Mouse (Mus musculus): ENCODE measurements at regions not wholly inside any gene's neighbourhood (a gene's known extent, or its start where the extent isn't known, plus 50 kb on each side); places are given as distances from the start of the nearest gene placed in this dataset.
A peak's percentile ranks its signal among the peaks of the same experiment; 100 is the strongest.

DNA sequence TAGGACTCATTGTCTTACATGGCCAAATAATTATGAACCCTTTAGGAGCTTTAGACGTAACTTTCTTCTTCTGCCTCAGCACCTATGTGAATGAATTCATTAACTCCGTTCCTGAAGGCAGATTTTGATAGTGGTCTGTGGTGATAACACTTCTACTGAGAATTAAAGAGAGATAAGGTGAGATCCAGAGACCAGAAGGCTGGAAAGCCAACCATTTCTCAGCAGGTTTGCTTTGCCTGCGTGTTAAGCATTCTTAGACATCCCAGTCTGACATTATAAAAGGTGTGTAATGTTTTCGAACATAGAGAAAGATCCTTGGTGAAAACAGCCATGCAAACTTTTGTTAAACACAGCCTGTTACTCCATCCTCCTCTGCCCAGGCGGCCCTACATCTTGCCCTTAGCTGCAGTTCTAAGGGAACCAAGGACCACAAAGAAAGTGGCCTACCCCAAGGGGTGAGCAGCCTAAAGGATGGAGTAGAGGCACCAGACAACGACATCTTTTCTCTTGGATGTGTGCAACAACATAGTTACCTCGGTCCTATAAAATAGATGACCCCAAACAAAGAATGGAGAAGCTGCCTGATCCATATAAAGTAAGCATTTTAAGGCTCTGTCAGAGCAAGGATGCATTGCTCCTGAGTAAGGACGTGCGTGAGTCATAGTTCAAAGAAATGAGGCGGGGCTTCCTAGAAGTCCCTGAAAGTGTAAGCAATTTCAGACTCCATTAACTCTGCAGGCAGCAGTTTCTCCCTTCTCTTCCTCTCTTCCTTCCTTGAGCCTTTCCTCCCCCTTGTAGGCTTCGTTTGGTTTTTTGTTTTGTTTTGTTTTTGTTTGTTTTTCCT lies 55.1 kb upstream of the Xpr1 start:
- no peak for DNase-seq (ENCODE audit: low spot score)

DNA sequence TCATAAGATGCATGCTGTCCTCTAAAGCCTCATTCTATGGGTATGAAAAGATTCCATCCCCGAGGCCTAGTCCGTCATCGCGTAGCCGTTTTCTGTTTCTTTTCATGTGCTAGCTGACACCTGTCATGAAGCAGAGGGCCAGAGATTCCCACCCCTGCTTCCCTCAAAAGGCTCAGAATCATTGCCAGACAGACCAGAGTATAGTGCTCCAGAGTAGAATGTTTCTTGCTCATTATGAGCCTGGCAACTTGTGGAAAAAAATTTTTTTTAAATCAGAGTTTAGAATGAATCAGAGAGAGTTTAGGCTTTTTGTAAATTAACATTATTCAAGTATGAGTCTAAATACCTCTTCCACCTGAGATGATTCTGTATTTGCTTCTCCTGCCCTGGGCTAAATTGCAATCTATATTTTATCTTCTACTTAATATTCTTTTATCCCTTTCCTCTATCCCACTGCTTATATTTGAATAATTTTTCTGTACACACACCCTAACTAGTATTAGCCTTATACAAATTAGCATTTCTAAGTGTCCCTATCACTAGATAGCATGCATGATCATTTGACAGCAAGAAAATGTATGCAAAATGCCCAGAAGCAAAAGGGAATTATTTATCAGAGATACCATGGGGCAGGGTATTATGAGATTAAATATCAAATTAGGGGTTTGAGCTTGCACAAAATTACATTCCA lies 55.9 kb upstream of the Xpr1 start:
- no peak for DNase-seq (ENCODE audit: low spot score)

DNA sequence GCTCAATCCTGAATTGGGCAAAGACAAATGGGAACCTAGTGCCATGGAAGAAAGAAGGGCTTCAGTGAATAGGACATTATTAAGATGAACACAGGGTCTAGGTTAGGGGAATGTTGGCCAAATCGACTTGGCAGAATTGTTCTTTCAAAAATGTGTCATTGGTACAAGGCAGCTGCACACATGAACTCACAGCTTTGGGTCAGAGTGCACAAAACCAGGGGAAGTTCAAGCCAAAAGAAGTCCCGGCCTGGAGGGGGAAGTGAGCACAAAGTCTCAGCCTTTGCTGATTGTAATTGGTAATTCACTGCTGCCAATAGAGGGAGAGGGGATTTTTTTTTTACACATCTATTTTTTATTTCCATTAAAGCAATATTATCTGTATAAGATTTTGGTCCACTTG lies 57.8 kb upstream of the Xpr1 start:
- DNase-seq (ENCODE audit: low spot score): peak; percentile 59

DNA sequence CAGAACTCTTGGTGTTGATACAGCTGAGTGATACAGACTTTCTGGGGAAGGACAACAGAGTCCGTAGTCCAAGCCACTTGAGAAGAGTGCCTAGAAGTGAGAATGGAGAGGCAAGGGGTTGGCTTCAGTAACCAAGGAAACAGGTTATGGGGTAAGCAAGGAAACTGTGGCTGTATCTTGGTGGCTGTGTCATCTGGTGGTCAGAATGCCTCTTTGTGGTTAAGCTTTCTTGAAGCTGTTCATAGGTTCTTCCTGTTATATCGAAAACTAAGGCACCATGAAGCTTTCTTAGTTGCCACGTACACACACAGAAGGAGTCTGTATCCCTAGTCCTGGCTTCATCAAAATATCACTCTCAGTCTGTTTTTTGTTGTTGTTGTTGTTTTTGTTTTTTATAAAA lies 59.0 kb upstream of the Xpr1 start:
- DNase-seq (ENCODE audit: low spot score): no peak

DNA sequence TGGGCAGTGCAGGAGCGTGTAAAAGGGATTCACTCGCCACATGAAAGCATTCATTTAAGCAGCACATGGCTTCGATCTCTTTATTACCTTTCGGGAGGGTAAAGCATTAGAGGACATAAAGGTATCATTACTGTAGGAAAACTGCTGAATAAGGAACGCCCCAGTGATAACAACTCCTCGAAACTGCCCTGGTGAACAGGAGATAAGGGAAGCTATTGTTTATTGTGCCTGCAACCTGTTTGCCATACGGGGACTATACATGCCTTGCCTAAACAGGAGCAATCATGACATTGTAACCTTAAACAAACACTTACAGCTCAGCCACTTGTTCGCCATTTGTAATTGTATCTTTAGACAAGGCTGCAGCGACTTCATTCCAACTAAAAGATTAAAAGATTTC lies 64.9 kb upstream of the Xpr1 start:
- DNase-seq (ENCODE audit: low spot score): no peak

DNA sequence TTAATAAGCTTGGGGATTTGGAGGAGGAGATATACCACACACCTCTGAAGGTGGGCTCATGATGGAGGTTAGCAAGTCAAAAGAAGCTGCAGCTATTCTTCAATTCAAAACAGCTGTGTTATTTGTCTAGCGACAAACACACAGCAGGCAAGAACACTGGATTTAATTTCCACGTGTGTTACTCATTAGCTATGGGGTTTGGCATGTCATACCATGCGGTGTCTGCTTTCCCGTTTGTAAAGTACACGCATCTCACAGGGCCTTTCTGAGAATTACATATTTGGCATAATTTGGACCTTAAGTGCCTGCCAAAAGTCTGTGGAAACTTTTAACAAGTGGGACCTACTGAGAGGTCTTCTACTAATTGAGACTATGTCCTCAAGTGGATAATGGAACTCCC lies 65.5 kb upstream of the Xpr1 start:
- DNase-seq (ENCODE audit: low spot score): no peak

DNA sequence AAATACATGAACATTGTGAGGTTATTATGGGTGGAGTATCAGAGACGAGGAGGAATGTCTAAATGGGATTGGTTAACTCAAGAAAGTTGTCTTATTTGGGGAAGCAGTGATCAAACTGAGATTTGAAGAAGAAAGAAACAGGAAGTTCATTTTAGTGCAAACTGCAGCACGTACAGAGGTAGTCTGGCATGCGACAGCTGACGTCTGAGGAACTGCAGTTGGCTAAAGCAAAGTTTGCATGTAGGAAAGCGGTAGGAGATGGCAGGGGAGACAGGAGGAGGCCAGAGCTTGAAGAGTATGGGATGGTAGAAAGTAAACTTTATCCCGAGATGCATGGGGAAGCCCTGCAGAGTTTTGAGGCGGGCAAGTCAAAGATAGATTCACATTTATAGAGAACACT lies 66.5 kb upstream of the Xpr1 start:
- no peak for DNase-seq (ENCODE audit: low spot score)

DNA sequence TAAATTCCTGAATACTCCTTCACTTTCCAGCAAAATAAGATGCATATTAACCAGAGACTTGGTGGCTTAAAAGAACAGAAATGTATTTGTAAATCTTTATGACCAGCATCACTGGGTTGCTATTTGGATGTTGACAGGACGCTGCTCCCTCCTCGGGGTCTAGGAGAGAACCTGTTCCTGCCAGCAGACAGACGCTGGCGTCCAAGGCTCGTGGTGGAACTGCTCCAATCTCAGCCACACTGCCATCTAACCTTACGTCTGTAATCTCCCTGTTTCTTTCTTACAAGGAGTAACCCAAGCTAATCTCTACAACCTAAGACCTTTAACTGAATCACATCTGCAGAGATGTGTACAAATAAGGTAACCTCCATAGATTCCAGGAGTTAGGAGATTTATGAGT lies 70.1 kb upstream of the Acbd6 start:
- no peak for DNase-seq (ENCODE audit: low spot score)

DNA sequence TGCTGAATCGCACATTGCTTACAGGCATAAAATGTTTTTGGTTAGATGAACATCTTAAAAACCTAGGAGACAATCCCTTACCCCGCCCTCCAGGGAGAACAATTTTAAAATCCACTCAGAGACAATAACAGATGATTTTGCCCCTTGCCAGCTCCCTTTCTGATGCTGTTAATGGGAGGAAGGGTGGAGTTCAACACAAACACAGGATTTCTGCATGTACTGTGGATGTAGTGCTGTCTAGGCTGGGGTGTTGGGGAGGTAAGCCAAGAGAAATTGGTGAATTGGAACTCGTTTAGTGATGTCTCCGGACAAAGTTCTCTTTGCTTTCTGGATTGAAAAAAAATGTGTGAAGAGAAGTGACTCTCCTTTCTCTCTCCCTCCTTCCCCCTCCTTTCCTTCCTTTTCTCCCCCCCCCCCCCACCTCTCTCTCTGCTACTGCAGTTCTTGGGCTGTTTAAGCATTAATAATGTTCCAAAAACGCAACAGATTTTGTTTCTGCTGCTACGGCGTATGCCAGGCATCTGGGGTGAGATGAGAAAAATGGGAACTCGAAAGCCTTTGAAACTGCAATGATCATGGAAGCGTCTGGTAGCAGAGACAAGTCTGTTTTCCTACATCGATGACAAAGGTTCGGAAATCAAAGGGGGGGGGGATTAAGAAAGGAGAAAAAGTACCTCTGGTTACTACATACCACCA lies 68.8 kb upstream of the Acbd6 start:
- no peak for DNase-seq (ENCODE audit: low spot score)

DNA sequence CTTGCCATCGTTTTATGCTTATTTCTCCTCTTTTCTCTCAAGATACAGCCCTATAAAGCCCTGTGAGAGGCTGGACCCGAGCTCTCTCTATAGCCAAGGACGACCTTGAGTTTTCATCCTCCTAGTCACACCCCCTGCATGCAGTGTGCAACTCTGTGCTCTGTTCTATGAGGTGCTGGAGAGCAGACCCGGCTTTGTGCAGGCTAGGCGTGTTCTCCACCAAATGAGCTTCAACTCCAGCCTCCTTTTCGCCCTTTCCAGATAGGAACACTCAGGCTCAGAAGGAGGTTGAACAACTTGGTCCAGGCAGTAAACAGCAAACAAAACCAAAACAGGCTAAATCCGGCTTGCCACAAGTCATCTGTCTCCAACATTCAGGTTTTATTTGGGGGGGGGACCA lies 67.8 kb upstream of the Acbd6 start:
- DNase-seq (ENCODE audit: low spot score): no peak

DNA sequence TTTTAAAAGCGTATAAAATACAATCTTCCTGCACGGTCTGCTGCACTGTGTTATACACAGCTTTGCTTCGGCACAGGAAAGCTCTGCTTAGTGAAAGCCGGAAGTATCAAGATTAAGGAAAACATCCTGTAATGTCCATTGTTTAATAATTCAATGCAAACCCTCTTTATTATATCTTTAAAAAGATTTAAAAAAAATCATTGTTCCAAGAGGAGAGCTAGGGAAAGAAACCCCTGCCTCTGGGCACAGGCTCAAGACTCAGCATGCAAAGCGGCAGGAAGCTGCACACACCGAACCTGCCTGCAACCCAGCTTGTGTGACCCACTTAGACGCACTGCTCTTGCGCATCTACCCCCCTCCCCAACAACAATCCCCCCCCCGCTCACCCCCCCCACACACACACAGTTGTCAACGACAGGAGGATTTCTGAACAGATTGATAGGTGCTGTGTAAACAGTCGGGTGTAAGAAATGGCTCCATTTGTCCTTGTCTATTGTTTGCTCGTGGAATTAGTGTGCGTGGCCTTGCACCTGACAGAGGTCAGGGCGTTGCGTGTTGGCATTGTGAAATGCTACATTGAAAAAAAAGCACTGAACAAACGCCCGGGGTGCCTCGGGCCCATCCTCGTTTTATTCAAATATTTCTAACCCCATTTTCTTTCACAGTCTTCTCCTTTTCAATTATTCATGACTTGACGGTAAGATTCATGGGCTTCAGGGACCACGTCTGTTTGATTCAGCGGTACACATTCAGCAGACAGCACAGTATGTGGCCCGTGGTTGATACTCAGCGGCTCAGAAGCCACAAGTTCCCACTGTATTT lies 66.5 kb upstream of the Acbd6 start:
- no peak for DNase-seq (ENCODE audit: low spot score)

DNA sequence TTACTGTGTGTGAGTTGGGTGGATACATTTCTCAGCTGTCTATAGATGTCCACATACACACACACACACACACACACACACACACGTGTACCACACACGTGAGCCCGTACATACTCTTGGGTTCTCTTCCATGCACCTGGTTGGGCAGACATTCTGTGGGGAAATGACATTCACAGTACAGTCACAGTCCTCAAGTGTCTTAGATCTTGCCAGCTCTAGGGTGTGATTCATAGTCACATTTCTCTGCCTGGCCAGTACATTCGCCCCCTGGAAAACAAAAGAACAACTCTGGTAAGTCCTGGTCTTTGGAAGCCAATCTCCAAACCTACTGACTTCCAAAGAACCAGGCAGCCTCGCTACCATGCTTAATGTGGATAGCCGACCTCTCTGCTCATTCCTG lies 64.6 kb upstream of the Acbd6 start:
- no peak for DNase-seq (ENCODE audit: low spot score)

DNA sequence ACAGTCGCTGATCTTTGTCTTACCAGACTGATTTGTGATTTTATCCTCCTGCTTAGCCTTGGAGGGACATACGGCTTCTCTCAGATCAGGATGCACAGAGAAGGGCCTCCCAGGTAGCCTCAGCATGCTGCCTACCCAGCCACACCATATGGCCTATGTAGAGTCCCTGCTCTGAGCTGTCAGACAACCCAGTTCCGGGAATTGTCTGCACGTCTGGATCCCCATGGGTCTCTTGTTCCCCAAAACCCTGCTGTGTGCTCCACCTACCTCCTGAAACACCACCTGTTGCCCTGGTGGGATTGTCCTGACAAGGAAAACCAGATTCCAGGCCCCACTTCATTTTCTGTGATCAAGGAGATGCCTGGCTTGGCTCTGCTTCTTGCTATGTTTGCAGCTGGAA lies 64.1 kb upstream of the Acbd6 start:
- DNase-seq (ENCODE audit: low spot score): no peak

DNA sequence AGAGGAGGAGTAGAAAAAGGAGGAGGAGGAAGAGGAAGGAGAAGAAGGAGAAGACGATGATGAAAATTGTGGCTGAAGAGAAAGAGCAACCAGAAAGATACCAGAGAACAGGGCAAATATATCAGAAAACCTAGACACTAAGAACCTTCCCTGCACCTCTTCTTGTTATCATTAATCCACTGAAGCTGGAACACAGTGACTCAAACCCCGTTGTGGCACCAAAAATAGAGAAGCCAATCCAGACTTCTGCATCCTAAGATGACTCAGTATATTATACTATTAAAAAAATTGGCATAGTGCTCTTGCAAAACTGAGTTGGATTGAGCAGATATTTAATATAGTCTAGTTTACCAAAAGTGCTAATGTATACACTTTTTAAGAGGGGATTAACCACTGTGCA lies 63.6 kb upstream of the Acbd6 start:
- DNase-seq (ENCODE audit: low spot score): no peak

DNA sequence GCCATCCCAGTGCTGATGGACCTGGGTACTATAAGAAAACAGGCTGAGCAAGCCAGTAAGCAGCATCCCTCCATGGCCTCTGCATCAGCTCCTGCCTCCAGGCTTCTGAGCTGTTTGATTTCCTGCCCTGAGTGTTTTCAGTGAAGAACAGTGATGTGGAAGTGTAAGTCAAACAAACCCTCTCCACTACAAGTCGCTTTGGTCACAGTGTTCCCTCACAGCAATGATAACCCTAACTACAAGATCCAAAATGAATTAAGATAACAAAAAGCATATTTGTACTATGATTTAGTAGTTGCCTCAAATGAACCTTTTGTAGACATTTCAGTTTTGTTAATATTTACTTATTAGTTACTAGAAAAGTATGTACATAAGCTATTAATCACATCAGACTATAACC lies 58.2 kb upstream of the Acbd6 start:
- no peak for DNase-seq (ENCODE audit: low spot score)

DNA sequence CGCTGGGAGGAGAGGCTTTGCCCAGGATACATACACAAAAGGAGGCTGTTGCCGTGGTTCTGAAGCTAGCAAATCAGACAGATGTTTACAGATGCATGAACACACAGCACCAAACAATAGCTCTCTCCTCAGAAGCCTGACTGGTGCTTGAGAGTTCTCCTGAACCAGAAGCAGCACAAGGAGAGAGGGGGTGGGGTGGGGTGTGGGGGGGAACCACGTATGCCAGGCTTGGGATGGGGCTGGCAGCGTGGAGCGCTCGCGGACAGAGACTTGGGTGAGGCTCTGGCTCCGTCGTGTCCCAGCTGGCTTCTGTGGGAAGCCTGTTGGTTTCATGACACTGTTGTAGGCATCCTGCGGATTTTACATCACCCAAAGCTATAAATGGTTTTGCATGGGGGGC lies 55.1 kb upstream of the Acbd6 start:
- DNase-seq (ENCODE audit: low spot score): no peak

DNA sequence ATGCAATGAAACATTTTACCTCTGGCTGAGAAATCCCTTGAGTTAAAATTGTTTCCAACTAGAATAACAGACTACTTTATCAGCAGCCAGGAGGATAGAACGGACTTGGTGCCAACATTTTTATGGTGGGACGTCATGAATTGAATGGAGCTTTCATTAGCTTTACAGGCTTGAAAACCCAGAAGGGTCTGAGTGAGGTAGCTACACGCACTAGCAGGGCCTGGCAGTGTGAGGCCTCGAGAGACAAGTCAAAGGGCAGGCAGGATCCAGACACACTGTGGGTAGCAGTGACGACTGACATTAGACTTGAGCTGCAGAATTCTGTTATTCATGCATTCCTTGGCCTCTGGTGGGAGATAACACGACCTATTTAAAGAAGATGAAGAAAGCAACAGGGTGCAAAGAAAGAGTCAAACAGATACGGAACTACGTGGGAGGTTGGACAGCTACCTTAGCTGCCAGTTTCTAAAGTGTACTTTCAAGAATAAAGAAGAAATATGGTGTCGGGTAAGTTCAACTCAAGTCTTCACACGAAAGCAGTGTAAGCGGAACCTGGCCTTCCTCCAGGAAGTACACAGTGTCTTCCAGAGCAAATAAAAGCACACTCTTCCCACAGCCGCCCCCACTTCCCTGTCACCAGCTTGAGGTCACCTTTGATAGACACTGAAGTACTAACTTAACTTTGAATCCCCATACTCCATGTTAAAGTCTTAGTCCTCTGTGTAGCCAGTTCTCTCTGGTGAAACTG lies 53.2 kb upstream of the Acbd6 start:
- peak; percentile 24 for DNase-seq (ENCODE audit: low spot score)

DNA sequence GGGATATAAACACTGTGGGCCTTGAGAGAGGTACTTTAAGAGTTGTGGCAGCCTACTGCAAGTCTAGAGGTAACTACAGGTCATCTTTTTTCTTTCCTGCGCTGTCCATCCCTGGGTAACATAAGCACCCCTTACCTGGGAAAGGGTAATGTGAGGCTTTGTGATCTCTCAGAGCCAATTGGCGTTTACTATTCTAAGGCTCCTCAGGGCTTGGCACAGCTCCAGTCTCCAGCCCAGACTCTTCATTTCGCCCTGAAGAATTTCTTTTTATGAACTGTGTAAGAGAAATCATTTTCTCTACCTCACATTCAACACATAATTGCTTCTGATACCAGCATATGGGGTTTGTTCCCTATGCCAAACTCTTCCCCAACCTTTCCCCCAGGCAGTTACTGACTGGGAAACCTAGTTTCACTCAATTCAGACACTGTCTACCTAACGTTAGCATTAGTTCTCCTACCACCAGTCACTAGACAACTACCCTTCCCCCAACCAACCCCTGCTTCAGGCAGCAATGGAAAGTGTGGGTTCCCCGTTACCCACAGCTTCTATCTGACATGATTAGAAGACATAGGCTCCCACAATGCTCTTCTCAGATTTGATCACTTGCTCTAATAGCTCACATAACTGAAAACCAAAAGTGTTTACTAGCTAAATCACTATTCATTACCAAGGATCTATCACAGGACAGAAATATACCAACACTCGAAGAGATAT lies 52.4 kb upstream of the Acbd6 start:
- DNase-seq (ENCODE audit: low spot score): no peak
